Mouse (Mus musculus) kidney, adult 11 months (tissue): ENCODE data around the gene Gm5269.

ENCODE experiments used
- DNase-seq: peaks from one replicate; pipeline ENCODE4 v3.0.0; 2022

The Gm5269 gene

DNA sequence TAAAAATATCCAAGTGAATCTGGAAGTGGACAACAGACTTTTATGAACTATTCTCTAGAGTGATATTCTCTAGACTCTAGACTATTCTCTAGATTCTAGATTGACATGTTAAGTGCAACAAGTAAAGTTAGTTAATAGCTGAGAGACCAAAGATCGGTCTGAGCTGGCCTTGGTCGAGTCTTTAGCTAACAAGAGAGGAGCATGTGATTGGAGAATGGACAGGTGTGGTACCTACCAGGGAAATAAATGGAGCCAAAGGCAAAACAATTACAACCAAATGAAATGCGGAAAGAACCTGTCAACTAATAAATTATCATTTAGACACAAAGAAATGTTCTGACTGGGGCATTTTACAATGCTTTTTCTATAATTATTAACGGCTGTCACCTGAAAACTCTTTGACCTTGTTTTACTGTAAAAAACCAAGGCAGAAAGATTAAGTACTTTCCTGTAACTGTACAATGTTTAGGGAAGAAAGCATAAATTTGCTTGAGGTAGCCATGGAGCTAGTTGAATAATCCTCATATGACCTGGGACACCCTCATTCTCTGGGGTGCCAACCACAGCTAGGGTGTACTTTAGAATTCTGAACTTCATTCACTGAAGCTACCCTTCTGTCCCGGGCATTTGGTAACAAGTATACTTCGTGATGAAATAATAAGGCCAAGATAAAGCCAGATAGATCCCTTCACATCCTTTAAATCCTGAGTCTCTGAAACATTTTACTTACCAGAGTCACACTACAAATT lies 13.4 kb downstream of the Gm5269 start:
- no peak for DNase-seq

DNA sequence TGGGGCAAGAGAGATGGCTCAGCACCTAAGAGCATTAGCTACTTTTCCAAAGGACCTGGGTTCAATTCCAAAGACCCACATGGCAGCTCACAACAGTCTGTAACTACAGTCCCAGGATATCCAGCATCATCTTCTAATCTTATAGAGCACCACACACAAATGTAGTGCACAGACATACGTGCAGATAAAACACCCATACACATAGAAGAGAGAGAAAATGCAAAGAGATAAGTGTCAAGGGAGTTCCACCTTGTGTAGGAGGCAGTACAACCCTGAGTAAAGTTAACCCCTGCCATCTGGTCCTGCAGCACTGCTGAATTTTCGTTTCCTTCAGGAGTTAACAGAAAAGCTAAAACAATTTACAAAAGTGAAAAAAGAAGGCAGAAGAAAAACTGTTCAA lies 14.4 kb downstream of the Gm5269 start:
- no peak for DNase-seq

DNA sequence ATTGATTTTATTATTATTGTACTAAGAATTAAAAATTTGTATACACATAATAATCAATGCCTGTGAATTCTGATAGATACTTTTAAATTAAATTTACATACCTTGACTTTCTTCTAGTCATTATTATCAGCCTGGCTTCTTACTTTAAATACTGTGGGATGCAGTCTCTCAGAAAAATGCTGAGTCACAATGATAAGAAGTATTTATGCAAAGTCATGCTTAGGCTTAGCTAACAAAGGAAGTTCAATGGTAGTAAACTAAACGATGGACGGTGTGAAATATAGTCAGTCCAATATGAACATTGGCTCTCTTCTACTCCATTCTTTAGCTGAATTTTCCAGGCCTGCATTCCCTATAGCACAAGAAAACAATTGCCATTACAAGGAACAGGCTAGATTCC lies 16.8 kb downstream of the Gm5269 start:
- no peak for DNase-seq

DNA sequence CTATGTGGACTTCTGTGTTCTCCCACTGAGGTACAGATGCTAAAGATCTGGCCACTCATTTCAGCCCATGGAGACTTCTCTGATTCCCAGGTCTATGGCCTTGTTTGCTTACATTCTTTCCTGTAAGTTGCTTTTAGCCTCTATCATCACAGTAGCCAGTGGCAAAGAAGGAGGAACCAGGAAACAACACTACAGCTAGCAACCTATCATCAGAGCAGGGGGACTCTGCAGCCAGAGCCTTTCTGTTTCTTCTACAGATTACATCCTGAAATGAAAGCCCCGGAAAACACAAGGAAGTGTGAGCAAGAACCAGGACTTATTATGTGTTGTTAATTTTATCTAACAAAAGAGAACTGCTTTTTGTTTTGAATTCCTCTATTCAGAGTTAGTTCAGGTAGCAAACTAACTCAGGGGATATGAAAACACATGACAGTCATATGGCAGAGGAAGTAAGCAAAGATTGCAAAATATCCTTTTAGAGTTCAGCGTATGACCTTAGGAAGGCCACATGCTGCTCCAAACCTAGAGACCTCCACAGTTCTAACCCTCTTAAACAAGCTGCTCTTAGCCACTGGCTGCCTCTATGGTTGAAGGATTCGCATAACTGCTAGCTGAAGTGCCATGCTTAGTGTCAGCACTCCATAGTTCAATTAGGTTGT lies 21.5 kb downstream of the Gm5269 start:
- DNase-seq, result no peak

DNA sequence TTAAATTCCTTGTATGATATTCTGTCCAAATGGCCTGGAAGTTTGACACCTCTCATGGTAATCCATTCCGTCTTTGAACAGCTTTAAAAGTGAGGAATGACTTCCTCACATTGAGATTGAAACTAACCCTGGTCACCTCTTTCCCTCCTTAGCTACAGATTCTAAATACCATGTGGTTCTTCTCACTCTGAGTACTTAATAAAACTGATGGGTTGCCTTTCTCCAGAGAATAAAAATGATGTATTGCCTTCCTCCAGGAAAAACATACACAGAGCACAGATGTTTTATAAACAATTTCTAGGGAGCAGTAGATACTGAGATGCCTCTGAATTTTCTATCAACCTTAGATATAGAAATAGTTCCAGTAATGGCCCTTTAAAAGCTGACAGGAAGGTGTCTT lies 22.0 kb downstream of the Gm5269 start:
- no peak for DNase-seq

DNA sequence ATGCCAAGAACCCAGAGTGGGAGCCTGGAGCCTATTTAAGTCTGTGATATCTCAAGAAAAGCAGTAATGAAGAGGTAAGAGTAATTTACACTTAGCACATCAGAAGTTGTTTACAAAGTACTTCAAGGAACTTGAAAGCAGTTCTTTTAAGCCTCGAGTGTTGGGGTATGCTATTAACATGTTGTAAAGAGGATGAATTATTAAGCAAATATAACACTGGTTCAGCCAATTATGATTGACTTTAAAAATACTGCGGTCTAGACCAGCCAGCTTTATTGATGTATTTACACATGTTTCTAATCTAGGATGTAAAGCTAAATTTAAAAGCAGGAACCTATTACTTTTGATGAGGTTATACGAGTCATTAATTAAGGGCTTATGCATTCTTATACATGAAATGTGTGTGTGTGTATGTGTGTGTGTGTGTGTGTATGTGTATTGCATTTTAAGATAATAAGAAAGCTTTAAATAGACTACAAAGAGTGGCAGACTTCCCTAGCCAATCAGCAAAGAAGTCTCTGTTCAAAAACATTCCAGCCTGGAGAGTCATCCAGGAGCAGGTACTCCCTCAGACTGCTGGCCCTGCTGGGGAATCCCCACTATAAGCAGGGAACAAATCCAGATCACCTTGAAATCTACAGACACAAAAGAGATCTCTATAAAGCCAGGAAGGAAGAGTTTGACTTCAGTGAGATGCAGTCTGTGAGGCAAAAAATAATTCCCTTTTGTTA lies 23.6 kb downstream of the Gm5269 start:
- no peak for DNase-seq

DNA sequence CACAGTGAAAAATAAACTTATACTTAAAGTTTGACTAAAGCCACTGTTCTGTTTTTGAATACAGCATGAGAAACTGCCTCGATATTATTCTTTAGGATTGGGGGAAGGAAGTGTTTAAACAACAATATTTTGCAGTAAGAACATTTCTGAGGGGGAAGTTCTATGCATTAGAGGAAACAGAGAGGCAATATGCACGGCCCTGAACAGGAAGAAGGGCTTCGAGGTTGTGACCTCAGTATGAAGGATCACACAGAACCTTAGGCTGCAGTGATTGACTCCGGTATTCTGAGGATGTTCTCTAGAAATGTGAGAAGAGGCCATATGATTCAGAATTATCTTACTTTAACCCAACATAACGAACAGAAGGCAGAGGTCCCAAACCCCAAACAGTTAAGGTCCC lies 24.3 kb downstream of the Gm5269 start:
- DNase-seq, result no peak

DNA sequence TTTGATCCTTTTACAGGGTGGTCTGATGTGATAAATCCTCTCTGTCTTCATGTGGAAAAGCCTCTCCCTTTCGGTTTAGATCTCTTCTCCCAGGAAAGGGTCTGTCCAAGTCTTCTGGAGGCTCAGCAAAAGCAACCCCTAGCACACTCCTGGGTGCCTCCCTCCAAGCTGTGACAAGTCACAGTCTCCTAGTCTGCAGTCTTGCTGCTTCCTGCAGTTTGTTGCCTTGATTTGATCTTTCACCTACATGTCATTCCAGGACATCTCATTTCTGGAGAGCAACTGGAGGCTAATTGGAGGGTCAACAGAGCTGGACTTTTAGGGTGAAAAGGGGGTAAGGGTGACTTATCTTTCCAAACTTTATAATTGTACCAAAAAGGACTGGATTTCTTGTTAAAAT lies 24.8 kb downstream of the Gm5269 start:
- no peak for DNase-seq

DNA sequence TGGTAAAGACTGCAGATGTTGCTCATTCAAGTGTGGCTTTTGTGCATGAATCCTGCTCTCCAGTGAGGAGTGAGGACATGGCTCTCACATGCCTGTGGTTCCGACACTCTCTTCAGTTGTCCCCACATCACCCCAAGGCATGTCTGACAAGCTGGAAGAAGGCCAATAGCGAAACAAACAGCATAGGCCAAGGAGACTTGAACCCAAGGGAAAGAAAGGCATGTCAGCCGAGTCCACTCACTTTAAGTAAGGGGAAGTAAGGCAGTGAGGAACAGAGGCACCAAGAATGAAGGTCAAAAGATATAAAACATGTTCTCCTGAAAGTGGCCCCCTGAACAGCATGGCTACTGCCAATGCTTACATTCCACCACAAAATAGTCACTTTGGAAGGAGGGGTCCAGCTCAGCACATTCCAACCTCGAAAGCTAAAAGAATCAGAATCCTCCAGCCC lies 25.5 kb downstream of the Gm5269 start:
- DNase-seq, result peak; percentile 50

DNA sequence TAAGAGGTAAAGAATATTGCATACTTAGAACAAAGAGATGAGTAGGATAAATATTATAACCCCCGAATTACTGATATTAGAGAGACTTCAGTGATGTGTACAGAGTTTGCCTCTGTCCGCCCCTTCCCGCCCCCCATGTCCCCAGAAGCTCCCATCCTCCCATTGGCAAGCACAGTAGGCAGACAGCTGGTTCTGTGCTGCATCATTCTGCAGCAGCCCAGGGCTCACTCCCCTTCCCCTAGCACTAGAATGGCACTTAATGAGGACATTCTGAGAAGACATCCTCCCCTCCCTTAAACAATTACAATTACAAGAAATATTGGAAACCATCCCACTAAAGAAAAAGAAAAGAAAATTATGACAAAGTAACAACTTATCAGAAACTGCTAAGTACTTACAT lies 26.4 kb downstream of the Gm5269 start:
- no peak for DNase-seq

DNA sequence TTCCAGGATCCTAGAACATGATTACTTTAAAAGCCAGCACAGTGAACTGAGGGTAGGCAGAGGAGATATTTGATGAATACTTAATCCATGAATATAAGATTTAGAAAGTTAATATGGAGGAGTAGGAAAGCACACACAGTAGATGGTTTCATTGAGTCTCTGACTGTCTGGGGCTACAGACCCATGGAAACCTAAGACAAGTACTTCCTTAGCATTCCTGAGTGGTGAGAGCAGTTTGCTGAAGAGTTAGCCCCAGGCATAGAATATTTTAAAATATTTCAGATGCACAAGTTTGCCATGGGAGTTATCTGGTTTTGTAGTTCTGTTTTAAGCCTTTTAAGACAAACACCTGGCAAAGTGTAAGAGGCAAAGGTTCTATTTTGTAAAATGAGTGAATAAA lies 28.9 kb downstream of the Gm5269 start:
- no peak for DNase-seq

DNA sequence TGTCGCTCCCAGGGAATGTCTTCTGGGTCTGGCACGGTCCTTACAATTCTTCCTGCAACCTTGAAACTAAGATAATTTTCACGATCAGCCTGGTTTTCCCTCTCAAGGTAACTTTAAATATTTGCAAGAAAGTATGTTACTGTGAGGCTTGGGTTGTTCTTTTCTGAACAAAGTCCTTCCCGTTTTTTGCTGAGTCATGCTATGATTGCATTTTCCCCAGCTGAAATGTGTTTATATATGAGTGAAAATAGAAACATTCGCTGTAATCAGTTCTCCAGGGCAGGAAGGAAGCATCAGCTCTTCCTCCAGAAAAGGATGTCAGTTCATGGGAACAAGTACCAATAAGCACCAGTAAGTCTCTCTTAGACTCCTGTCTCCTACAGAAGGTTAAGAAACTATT lies 29.7 kb downstream of the Gm5269 start:
- DNase-seq, result no peak

DNA sequence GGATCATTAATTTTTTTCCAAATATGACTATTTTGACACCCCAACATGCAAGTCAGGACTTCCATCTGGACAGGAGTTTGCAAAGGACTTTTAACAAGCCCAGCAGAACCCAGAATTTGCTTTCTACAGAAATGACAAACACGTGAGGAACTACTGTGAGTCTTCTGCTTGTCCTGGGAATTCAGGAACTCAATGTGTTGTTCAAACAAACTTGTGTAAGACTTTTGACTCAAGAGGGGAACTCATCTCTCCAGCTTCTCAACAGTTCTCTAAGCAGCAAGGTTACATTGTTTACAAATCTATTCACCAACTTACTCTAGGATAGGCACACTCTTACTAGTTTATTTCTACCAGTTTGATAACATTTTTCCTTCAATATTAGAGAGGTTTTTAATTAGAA lies 32.0 kb downstream of the Gm5269 start:
- DNase-seq, result no peak

DNA sequence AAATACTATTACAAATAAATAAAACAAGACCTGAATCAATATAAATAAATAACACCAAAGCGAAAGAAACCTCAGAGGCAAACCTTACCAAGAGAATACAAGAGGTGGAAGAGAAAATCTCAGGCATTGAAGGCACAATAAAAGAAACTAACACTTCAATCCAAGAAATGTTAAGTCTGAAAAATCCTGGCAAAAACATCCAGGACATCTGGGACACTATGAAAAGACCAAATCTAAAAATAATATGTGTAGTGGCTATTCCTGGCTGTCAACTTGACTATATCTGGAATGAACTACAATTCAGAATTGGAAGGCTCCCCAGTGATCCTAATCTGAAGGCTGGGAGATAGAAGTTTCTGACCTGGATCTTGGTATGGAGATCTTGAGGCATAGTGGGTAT lies 44.6 kb downstream of the Gm5269 start:
- no peak for DNase-seq
